Mouse (Mus musculus): ENCODE measurements at regions not wholly inside any gene's neighbourhood (a gene's known extent, or its start where the extent isn't known, plus 50 kb on each side); places are given as distances from the start of the nearest gene placed in this dataset.
"Not testable (repeated sequence)": the region's sequence is repeated elsewhere in the genome, so short reads cannot be mapped to it uniquely, and the experiment has no call there.

GRCm38 (mm10) chr8:18106827-18107226 is 871.2 kb downstream of the Defb40 start:
- no peak for TF ChIP-seq CTCF (IDR thresholded peaks at IDR 0.05)
- H3K27ac ChIP-seq, result no peak overlapping the region
- intact Hi-C loops (cut with DNase I), result no loop called here
- no peak overlapping the region for H3K4me3 ChIP-seq
- no peak for DNase-seq

DNA sequence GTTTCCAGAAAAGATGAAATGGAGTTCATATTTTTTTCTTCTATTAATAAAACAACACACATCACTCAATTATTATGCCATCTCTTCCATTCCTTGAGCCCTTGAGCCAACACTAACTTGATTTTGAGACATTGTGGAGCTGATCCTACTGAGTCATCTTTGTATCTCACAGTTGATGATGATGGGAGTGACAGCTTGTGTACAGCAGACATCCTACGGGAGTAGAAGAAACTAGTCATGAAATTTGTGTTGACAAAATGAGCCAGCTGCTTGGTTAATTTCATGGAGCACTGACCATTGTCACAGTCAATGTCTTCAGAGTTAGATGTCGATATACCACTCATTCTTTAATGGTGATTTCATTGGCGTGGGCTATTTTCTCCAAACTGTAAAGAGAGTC is 912.6 kb downstream of the Defb40 start:
- Histone ChIP-seq H3K4me3 (no peak overlapping the region), H3K27ac (no peak overlapping the region)
- intact Hi-C loops (cut with DNase I), result no loop called here
- no peak for TF ChIP-seq CTCF (IDR thresholded peaks at IDR 0.05)
- no peak for DNase-seq

GRCm38 (mm10) chr8:18059526-18059925 is 918.5 kb downstream of the Defb40 start:
- Histone ChIP-seq H3K4me3 (no peak overlapping the region), H3K27ac (no peak overlapping the region)
- intact Hi-C loops (cut with DNase I), result no loop called here
- no peak for DNase-seq
- TF ChIP-seq CTCF (IDR thresholded peaks at IDR 0.05), result no peak

GRCm38 (mm10) chr8:18021196-18021595 is 956.9 kb downstream of the Defb40 start:
- DNase-seq, result no peak
- no peak overlapping the region for H3K4me3 ChIP-seq
- intact Hi-C loops (cut with DNase I), result no loop called here
- H3K27ac ChIP-seq, result no peak overlapping the region
- no peak for TF ChIP-seq CTCF (IDR thresholded peaks at IDR 0.05)

- H3K27ac ChIP-seq, result no peak overlapping the region
- TF ChIP-seq CTCF (IDR thresholded peaks at IDR 0.05), result no peak
- no peak overlapping the region for H3K4me3 ChIP-seq
- intact Hi-C loops (cut with DNase I), result no loop called here
- no peak for DNase-seq
These were observed 970.5 kb downstream of the Defb40 start for GRCm38 (mm10) chr8:18007567-18007966.

GRCm38 (mm10) chr8:18005660-18006059 is 972.4 kb downstream of the Defb40 start:
- DNase-seq, result no peak
- Histone ChIP-seq H3K27ac (no peak overlapping the region), H3K4me3 (no peak overlapping the region)
- intact Hi-C loops (cut with DNase I), result no loop called here
- no peak for TF ChIP-seq CTCF (IDR thresholded peaks at IDR 0.05)

- DNase-seq, result no peak
- no peak overlapping the region for H3K4me3 ChIP-seq
- no peak overlapping the region for H3K27ac ChIP-seq
- TF ChIP-seq CTCF (IDR thresholded peaks at IDR 0.05), result no peak
- intact Hi-C loops (cut with DNase I), result no loop called here
These were observed 977.3 kb downstream of the Defb40 start for GRCm38 (mm10) chr8:18000750-18001149.

DNA sequence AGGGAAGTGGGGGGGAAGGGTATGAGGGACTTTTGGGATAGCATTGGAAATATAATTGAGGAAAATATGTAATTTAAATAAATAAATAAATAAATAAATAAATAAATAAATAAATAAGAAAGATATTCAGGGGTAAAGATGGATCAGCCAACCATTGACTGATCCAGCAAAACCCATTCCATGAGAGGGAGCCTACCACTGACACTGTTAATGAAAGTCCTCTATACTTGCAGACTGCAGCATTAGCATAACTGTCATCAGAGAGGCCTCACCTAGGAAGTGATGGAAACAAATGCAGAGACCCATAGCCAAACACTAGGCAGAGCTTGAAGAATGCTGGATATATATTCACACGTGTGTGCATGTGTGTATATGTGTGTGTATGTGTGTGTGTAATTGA is 993.3 kb downstream of the Defb40 start:
- no peak for TF ChIP-seq CTCF (IDR thresholded peaks at IDR 0.05)
- H3K27ac ChIP-seq, result no peak overlapping the region
- DNase-seq, result no peak
- H3K4me3 ChIP-seq, result no peak overlapping the region
- intact Hi-C loops (cut with DNase I), result no loop called here

DNA sequence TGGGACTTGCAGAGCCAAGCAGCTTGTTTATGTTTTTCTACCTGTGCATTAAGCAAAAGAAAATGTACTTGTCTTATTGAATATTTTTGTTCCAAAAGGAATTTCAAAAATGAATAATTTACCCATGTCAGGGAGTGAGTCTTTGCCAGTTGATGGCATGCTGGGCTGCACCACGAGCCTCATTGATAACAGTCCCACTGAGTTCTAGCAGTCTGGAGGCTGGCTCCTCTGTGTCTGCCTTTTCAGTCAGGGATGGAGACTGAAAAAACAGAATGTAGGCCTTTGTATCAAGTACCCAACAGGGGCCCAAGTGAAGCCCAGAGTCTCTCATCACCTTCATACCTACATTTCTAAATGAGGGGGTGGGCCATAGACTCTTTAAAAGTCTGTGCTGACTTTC is 1029.2 kb downstream of the Defb40 start:
- intact Hi-C loops (cut with DNase I), result no loop called here
- Histone ChIP-seq H3K4me3 (no peak overlapping the region), H3K27ac (no peak overlapping the region)
- TF ChIP-seq CTCF (IDR thresholded peaks at IDR 0.05), result no peak
- DNase-seq, result no peak

DNA sequence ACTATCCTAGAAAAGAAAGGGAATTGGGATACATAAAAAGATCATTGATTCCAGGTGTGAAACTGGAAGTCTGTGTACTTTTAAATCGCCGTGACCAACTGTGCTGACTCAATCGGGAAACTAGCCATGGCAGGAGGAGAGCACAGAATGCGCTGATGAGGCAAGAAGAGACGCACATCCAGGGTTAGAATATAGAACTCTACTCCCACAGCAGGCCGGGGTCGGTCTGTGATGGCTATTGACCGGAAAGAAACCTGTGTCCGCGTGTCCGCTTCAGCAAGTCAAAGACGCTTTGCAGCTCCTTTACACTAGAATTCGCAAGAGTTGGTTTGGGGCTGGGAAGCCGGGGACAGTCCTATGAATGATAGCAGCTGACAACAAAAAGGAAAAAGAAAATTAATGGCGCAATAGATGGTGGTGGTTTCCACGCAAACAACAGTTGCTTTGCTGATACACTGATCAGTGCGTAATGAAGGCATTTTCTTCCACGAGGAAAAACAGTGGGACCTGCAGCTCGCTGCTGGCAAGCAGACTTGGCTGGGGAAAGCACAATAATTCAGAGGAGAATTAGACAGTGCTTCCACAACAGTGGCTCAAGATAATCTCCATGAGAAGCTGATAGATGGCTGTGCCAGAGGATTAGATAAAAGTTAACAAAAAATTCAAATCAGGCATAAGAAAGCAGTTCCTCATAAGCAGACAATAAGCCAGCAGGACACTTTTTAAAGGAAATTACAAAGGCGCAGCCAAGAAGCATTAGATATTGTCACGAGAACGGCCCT is 1029.8 kb downstream of the Defb40 start:
- Histone ChIP-seq H3K27ac (no peak overlapping the region), H3K4me3 (no peak overlapping the region)
- DNase-seq, result no peak
- intact Hi-C loops (cut with DNase I), result no loop called here
- no peak for TF ChIP-seq CTCF (IDR thresholded peaks at IDR 0.05)

DNA sequence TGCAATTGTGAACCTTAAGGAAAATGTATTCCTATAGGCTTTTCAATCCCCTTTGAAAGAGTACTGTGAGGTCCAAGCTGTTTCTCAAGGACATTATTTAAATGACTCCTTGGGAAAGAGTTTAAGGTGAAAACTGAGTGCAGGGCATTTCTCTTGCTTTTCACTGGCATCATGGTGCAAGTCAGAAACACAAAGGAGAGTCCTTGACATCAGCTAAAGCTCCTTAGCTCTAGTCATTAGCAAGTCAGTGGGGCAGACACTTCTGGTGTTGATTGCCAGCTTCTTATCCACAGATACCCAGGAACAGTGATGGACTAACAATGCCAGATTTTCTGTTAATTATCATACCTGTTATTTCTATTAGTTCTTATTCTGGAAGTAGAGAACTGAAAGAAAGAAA is 1043.4 kb downstream of the Defb40 start:
- intact Hi-C loops (cut with DNase I), result no loop called here
- DNase-seq, result no peak
- Histone ChIP-seq H3K4me3 (no peak overlapping the region), H3K27ac (no peak overlapping the region)
- TF ChIP-seq CTCF (IDR thresholded peaks at IDR 0.05), result no peak

DNA sequence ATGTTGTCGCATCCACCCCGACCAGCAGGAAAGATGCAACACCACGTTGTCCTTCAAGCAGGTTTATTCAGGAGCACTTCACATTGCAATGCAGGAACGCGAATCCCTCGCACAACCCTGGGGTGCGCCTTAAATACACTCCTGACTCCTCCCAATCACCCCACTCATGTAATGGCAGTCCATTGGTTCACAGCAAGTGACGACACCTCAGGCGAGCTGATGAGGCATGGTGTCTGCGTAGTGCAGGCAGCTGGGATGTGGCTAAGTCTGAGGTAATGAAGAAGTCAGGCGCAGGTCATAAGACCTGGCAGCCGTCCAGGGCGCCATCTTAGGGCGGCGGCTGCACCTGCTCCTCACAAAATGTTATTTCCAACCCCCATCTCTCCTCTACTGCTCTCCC is 1068.7 kb downstream of the Defb40 start:
- no peak for TF ChIP-seq CTCF (IDR thresholded peaks at IDR 0.05)
- H3K27ac ChIP-seq, result no peak overlapping the region
- intact Hi-C loops (cut with DNase I), result no loop called here
- H3K4me3 ChIP-seq, result no peak overlapping the region
- DNase-seq, result no peak

GRCm38 (mm10) chr8:17888598-17888997 is 1089.5 kb downstream of the Defb40 start:
- intact Hi-C loops (cut with DNase I); DNase-seq; H3K4me3 ChIP-seq; H3K27ac ChIP-seq: not testable (repeated sequence)

DNA sequence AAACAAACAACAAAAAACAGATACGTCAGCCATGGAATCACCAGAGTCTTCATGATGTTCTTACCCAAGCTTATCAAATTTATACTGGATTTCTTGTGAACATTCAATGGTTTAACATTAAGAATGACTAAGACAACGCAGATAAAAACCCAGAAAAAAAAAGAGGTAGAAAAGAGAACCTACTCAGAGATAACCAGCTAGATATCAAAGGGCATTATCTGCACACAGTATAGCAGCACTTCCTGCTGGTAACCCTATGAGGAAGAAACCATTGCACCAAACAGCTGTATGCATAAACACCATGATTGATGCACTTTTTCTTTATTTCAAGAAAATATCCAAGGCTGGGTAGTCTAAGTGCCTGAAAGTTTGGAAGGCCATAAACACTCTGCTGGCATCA is 1114.7 kb downstream of the Defb40 start:
- no peak for TF ChIP-seq CTCF (IDR thresholded peaks at IDR 0.05)
- no peak overlapping the region for H3K27ac ChIP-seq
- no peak for DNase-seq
- intact Hi-C loops (cut with DNase I), result no loop called here
- no peak overlapping the region for H3K4me3 ChIP-seq
